Mouse (Mus musculus) heart, embryonic 14.5 days (tissue): Measurements from ENCODE around the gene Gsta4. TPM values are rescaled to one million over a fixed set of nuclear protein-coding genes. Genes with fewer than 3 reads are reported as not detected.
"Not testable (repeated sequence)": the region's sequence is repeated elsewhere in the genome, so short reads cannot be mapped to it uniquely, and the experiment has no call there.

Source experiments
- ATAC-seq: fragments of 200-750 bp; cut with Nextera tagmentation; 2 replicates; pipeline ENCODE4 v1.8.0; 2017; ENCODE audit warnings: low read depth, moderate TSS enrichment; ENCODE audit not compliant: insufficient number of reproducible peaks, insufficient read depth, low FRiP score
- H3K27ac ChIP-seq, 2 experiments: fragments of 200-500 bp in 1 of 2; fragments of 300-500 bp in 1 of 2; sonication (generic) in 1 of 2; replicated peaks in 1 of 2; 2 replicates each; pipeline ENCODE4 v1.5.1; 2012 to 2014; ENCODE audit warnings: low read depth in 2 of 2, low read length in 2 of 2, control low read depth in 1 of 2, mild to moderate bottlenecking in 1 of 2, mixed read lengths in 1 of 2; ENCODE audit not compliant: control insufficient read depth in 1 of 2, insufficient read depth in 1 of 2
- H3K27me3 ChIP-seq: fragments of 300-500 bp; sonication (generic); 2 replicates; pipeline ENCODE4 v1.6.1; 2014; ENCODE audit warnings: mild to moderate bottlenecking, low read length, control low read depth; ENCODE audit not compliant: control insufficient read depth, insufficient read depth
- H3K36me3 ChIP-seq: fragments of 300-500 bp; sonication (generic); 2 replicates; pipeline ENCODE4 v1.6.1; 2014; ENCODE audit warnings: mild to moderate bottlenecking, control low read depth, low read length, mixed read lengths; ENCODE audit not compliant: control insufficient read depth, insufficient read depth
- H3K4me1 ChIP-seq, 2 experiments: fragments of 200-500 bp in 1 of 2; fragments of 300-500 bp in 1 of 2; sonication (generic) in 1 of 2; 2 replicates each; pipeline ENCODE4 v1.6.1; 2012 to 2014; ENCODE audit warnings: low read length in 2 of 2, control low read depth in 1 of 2, mixed read lengths in 1 of 2; ENCODE audit not compliant: control insufficient read depth in 2 of 2, insufficient read depth in 2 of 2
- H3K4me2 ChIP-seq: fragments of 300-500 bp; sonication (generic); 2 replicates; pipeline ENCODE4 v1.6.1; 2014; ENCODE audit warnings: mild to moderate bottlenecking, low read length
- H3K4me3 ChIP-seq, 2 experiments: fragments of 200-500 bp in 1 of 2; fragments of 300-500 bp in 1 of 2; sonication (generic) in 1 of 2; 2 replicates each; pipeline ENCODE4 v1.5.1; 2012 to 2014; ENCODE audit warnings: low read length in 2 of 2, mild to moderate bottlenecking in 2 of 2, control low read depth in 1 of 2, low read depth in 1 of 2, moderate library complexity in 1 of 2; ENCODE audit not compliant: control insufficient read depth in 1 of 2, insufficient read depth in 1 of 2
- H3K9ac ChIP-seq: fragments of 300-500 bp; sonication (generic); 2 replicates; pipeline ENCODE4 v1.6.1; 2014; ENCODE audit warnings: mild to moderate bottlenecking, low read length
- H3K9me3 ChIP-seq: fragments of 300-500 bp; sonication (generic); 2 replicates; pipeline ENCODE4 v1.6.1; 2016; ENCODE audit warnings: low read length, control low read depth; ENCODE audit not compliant: control insufficient read depth
- WGBS: fragments of 180-500 bp; shearing (Covaris S2); extraction: QIAGEN DNeasy Blood & Tissue Kit; methylation state at CpG from one replicate; pipeline ENCODE4 v1.1.7; 2014; 5-methylcytosine and 5-hydroxymethylcytosine counted together
- polyA plus RNA-seq: library from polyadenylated mRNA; unstranded; fragments of >200 nt; fragmentation: Nextera tagmentation; extraction: Ambion mirVana; gene quantifications from 2 replicates; pipeline ENCODE4 v1.2.1, GENCODE M21; 2014

The Gsta4 gene
- 75.8 and 80.3 TPM in 2 replicates for polyA plus RNA-seq

DNA sequence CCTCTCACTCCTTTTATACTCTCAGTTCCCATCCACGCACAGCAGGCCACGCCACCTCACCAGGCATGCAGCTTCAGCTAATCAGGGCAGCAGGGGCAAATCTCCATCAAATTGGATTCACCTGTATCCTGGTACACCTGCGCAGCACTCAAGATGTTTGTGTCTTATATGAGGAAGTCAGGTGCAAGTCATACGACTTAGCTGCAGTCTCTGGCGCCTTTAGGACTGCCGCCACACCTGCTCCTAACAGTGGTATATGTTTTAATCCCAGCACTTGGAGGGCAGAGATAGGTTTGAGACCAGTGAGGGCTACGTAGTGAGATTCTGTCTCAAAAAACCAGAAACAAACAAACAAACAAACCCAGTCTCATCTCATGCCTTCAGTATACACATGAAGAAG is at the start of gene Gsta4:
Gsta4 (plus strand) TSS at position 301 of the 400 bp plus-strand sequence.
- 82% methylated on average over 4 of the region's 7 CpGs for WGBS
- not testable (repeated sequence) for H3K27ac ChIP-seq, H3K9ac ChIP-seq, H3K4me1 ChIP-seq, H3K27me3 ChIP-seq, H3K36me3 ChIP-seq, H3K9me3 ChIP-seq, H3K4me3 ChIP-seq, ATAC-seq, H3K4me2 ChIP-seq

- no peak overlapping the region for H3K9ac ChIP-seq
- H3K9me3 ChIP-seq: no peaks in the 10 kb centered on the region
- H3K36me3 ChIP-seq: peaks cover 65% of the 10 kb centered on the region
- no peak overlapping the region for H3K4me2 ChIP-seq
- no peak overlapping the region for H3K27ac ChIP-seq
- WGBS: 54% methylated on average over 7 of the region's 7 CpGs
- H3K4me1 ChIP-seq: peaks cover 3 to 15% of the 10 kb centered on the region in 2 experiments
- no peak for ATAC-seq
- H3K27me3 ChIP-seq: no peaks in the 10 kb centered on the region
- H3K4me3 ChIP-seq: no peak overlapping the region
Observed at GRCm38 (mm10) chr9:78135658-78136057, 46.9 kb upstream of the Gsta4 start.

DNA sequence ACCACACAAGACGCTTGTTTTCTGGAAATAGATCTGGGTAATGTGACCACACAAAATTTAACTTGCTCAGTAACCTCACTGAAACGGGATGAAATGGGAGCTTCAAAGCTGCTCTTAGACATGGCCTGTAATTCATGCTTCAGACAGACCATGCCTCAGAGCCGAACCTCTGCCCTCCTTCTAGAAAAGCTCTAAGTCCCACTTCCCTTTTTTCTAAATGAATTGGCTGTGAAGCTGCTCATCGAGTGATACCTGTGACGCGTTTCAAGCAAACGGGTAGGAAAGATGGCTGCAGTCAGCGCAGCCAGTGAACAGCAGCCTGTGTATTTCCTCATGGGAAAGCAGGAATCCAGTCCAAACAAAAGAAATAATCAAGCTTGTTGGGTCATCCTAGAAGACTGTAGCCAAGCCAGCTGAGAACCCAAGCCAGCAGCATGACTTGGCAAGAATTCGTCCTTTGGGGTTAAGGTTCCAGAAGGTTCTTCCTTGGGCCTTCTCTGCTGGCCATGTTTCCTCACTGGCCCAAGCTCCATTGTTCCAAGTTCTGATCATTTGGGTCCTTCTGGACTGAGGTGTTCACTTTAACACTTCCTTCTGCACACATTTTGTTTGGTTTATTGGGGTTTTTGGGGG is 44.4 kb upstream of the Gsta4 start:
- Histone ChIP-seq H3K36me3 (peaks cover 67% of the 10 kb centered on the region), H3K4me2 (no peak overlapping the region), H3K27ac (0 out of 4 replicates have a peak overlapping the region, but pooled peaks of 1 of the 2 experiments have one; percentile 8), H3K4me3 (no peak overlapping the region), H3K4me1 (peaks cover 3 to 17% of the 10 kb centered on the region in 2 experiments), H3K27me3 (no peaks in the 10 kb centered on the region), H3K9ac (no peak overlapping the region), H3K9me3 (peaks cover 8% of the 10 kb centered on the region)
- no peak for ATAC-seq
- WGBS: 92% methylated on average over 9 of the region's 9 CpGs

DNA sequence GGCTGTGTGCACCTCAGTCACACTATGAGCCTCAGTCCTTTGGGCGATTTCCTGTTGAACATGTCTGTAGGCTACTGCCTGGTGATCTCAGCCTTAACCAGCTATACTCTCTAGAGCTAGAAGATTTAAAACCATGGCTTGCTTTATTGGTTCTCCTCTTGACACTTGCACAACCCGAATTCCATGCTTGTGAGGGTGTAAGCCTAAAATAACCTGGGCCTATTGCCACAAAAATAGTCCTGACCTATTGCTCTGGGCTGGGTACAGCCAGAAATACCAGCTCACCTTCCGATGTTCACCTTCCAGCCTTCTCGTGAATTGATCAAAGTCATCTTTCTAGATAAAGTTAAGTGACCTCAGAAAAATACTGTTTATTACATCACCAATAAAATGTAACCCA is 43.1 kb upstream of the Gsta4 start:
- Histone ChIP-seq H3K36me3 (peaks cover 67% of the 10 kb centered on the region), H3K9ac (no peak overlapping the region), H3K27ac (peak overlapping the region; percentile 92 to 97), H3K27me3 (no peaks in the 10 kb centered on the region), H3K4me3 (no peak overlapping the region), H3K9me3 (peaks cover 8% of the 10 kb centered on the region), H3K4me2 (no peak overlapping the region), H3K4me1 (peaks cover 4 to 24% of the 10 kb centered on the region in 2 experiments)
- ATAC-seq: no peak
- WGBS: 36% methylated on average over 4 of the region's 4 CpGs

DNA sequence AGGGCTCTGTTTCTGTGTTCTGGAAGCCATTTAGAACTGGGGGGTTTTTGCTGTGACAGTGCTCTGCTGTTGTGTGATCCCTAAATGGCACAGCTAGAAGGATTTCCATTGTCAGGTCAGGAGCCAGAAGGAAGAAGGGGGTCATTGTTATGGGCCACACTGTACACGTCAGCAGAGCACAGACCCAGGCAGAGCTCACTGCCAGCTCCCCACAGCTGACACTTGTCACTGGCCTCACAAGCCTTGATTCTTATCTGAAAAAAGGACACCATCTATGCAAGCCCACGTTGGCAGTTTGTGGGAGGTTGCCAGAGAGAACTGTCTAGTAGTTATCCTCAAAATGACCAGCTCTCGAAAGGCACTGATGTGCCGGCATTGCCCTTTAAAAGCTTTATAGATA is 36.5 kb upstream of the Gsta4 start:
- Histone ChIP-seq H3K4me1 (peaks cover 7 to 29% of the 10 kb centered on the region in 2 experiments), H3K9ac (no peak overlapping the region), H3K27me3 (no peaks in the 10 kb centered on the region), H3K9me3 (peaks cover 8% of the 10 kb centered on the region), H3K4me2 (no peak overlapping the region), H3K4me3 (no peak overlapping the region), H3K27ac (no peak overlapping the region), H3K36me3 (peaks cover 61% of the 10 kb centered on the region)
- WGBS: 57% methylated on average over 4 of the region's 4 CpGs
- ATAC-seq: no peak

- peaks cover 61% of the 10 kb centered on the region for H3K36me3 ChIP-seq
- no peak overlapping the region for H3K4me2 ChIP-seq
Observed at GRCm38 (mm10) chr9:78146627-78147026, 35.9 kb upstream of the Gsta4 start.

GRCm38 (mm10) chr9:78148149-78148548 is 34.4 kb upstream of the Gsta4 start:
- H3K4me2 ChIP-seq: no peak overlapping the region
- WGBS: 71% methylated on average over 6 of the region's 6 CpGs
- H3K36me3 ChIP-seq: peaks cover 56% of the 10 kb centered on the region
- no peak overlapping the region for H3K27ac ChIP-seq
- ATAC-seq: no peak
- H3K4me1 ChIP-seq: peaks cover 7 to 27% of the 10 kb centered on the region in 2 experiments
- H3K9me3 ChIP-seq: no peaks in the 10 kb centered on the region
- no peak overlapping the region for H3K4me3 ChIP-seq
- no peak overlapping the region for H3K9ac ChIP-seq
- no peaks in the 10 kb centered on the region for H3K27me3 ChIP-seq

More at GRCm38 (mm10) chr9:78146627-78147026, 35.9 kb upstream of the Gsta4 start:
- ATAC-seq: no peak
- Histone ChIP-seq H3K9me3 (peaks cover 7% of the 10 kb centered on the region), H3K4me3 (no peak overlapping the region), H3K4me1 (peaks cover 7 to 29% of the 10 kb centered on the region in 2 experiments), H3K27me3 (no peaks in the 10 kb centered on the region), H3K9ac (no peak overlapping the region), H3K27ac (no peak overlapping the region)
- WGBS: 82% methylated on average over 6 of the region's 6 CpGs

DNA sequence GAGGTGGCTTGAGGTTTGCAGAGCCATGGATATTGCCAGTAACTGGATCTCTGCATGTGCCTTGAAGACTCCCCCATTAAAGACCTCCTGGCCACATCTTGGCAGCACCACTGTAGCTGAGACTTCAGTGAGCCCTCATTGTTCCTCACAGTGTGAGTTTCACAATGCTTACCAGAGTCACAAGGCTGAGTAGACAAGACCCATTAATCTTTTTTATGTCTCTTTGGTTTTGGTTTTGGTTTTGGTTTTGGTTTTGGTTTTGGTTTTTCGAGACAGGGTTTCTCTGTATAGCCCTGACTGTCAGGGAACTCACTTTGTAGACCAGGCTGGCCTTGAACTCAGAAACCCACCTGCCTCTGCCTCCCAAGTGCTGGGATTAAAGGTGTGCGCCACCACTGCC is 32.8 kb upstream of the Gsta4 start:
- not testable (repeated sequence) for H3K27ac ChIP-seq, H3K9me3 ChIP-seq, H3K27me3 ChIP-seq, H3K9ac ChIP-seq, H3K4me2 ChIP-seq, ATAC-seq, H3K4me3 ChIP-seq
- H3K36me3 ChIP-seq: peaks cover 48% of the 10 kb centered on the region
- H3K4me1 ChIP-seq: peaks cover 6 to 19% of the 10 kb centered on the region in 2 experiments; a peak in 3 of 4 replicates
- WGBS: 96% methylated on average over 2 of the region's 2 CpGs
